Mouse (Mus musculus) naive thymus-derived CD4-positive, alpha-beta T cell, adult 5 months (primary cell): ENCODE results near the gene Mast2. TPM values are rescaled to one million over a fixed set of nuclear protein-coding genes. Genes with fewer than 3 reads are reported as not detected.

ENCODE experiments used
- polyA plus RNA-seq: library from polyadenylated mRNA; unstranded; fragments of 100-300 nt; shearing (Covaris generic); gene quantifications from one replicate; pipeline ENCODE4 v1.2.1, GENCODE M21; 2017

Mast2 gene
- polyA plus RNA-seq = 16.0 TPM

GRCm38 (mm10) chr4:116464126-116464981 is at the start of gene Mast2:
Gene Mast2, minus strand, starts transcription at chr4:116464183.

GRCm38 (mm10) chr4:116507425-116508218 is 43.6 kb upstream of the Mast2 start, which contains the start of gene Ipp:
Gene Ipp, plus strand, starts transcription at chr4:116507549.

Other genes starting within 250 kb of the Mast2 start
- 2.9 TPM for gene Pik3r3, start 242.6 kb downstream of the Mast2 start, polyA plus RNA-seq
- 11.9 TPM for gene Ipp, start 43.4 kb upstream of the Mast2 start, polyA plus RNA-seq
- 8.3 TPM for gene Tmem69, start 91.8 kb upstream of the Mast2 start, polyA plus RNA-seq
- gene Gpbp1l1, start 93.5 kb upstream of the Mast2 start, polyA plus RNA-seq = 43.7 TPM
- gene Ccdc17, start 132.5 kb upstream of the Mast2 start, polyA plus RNA-seq = 6.9 TPM
- gene Nasp, start 163.8 kb upstream of the Mast2 start, polyA plus RNA-seq = 112 TPM
- 236 TPM for gene Akr1a1, start 187.5 kb upstream of the Mast2 start, polyA plus RNA-seq
- gene Prdx1, start 221.4 kb upstream of the Mast2 start, polyA plus RNA-seq = 505 TPM
- gene Mmachc, start 244.2 kb upstream of the Mast2 start, polyA plus RNA-seq = 3.6 TPM
- 4.2 TPM for gene Ccdc163, start 244.3 kb upstream of the Mast2 start, polyA plus RNA-seq